Mouse (Mus musculus): ENCODE measurements at regions not wholly inside any gene's neighbourhood (a gene's known extent, or its start where the extent isn't known, plus 50 kb on each side); places are given as distances from the start of the nearest gene placed in this dataset.

DNA sequence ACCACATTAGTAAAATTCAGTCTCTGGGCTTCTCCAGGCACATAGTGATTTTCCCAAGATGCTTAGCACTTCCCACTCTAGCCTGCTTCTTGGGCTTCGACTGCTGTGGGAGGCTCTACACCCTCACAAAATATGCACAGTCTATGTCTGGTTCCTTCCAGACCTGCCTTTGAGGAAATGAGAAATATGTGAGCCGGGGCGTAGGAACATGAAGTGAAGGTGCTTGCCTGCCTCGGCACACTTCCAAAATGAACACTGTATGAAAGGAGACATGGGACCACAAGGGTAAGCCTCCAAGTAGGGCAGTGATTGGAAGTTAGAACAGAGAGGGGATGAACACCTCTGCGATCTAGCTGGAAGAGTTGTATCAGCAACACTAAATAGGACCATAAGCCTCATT is 54.5 kb downstream of the Gm10260 start:
- TF ChIP-seq CTCF (IDR thresholded peaks at IDR 0.05; ENCODE audit: extremely low read depth, insufficient read depth, insufficient read length, insufficient replicate concordance) (no peak), POLR2A (IDR thresholded peaks at IDR 0.05; ENCODE audit: low read depth, low read length) (no peak)
